Mouse (Mus musculus): ENCODE results near the gene Mrpl58.
A peak's percentile ranks its signal among the peaks of the same experiment; 100 is the strongest.

Gene Mrpl58

GRCm38 (mm10) chr11:115423091-115423490 is 19.5 kb downstream of the Mrpl58 start:
- DNase-seq (ENCODE audit: inconsistent age in 2 of 2, low spot score in 1 of 2), result no peak

GRCm38 (mm10) chr11:115424666-115425065 is 21.1 kb downstream of the Mrpl58 start:
- no peak for DNase-seq (ENCODE audit: inconsistent age in 2 of 2, low spot score in 1 of 2)

DNA sequence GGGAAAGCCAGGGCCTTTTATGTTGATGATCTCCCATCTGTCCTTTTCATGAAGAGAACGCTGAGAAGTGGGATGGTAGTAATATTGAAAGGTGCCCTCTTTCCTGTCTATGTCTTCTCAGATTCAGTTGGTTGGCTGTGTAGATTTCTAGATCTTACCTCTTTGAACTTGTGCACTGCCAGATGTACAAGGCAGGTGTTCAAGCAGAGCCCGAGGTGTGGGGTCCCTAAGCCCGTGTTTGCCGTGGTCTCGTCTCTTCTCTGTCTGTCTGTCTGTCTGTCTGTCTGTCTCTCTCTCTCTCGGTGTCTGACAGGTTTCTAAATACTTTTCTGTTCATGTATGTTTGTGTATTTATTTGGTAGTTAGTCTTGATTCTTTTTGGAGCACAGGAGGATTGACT is 22.1 kb downstream of the Mrpl58 start:
- no peak for DNase-seq (ENCODE audit: inconsistent age in 2 of 2, low spot score in 1 of 2)

GRCm38 (mm10) chr11:115427482-115428331 is 24.2 kb downstream of the Mrpl58 start:
- DNase-seq (ENCODE audit: inconsistent age in 2 of 2, low spot score in 1 of 2), result peak; percentile 75 to 92

GRCm38 (mm10) chr11:115429307-115429706 is 25.8 kb downstream of the Mrpl58 start:
- DNase-seq (ENCODE audit: inconsistent age in 2 of 2, low spot score in 1 of 2), result no peak

DNA sequence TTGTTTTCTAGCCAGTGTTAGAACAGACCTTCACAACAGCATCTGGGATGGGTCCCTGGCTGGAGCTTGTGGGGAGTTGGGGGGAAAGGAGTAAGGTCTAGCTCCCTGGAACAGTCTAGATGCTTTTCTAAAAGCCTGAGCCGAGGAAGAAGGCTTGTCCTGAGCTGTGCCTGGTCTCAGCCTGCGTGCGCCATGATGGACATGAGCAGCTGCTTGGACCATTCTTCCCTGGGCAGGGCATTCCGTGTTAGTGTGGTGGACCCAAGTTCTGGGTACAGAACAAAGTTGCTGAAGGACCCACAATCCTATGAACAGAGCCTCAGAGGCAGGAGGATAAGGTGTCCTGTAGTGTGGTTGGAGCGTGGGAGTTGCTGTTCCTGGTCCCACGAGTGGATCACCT is 27.0 kb downstream of the Mrpl58 start:
- DNase-seq (ENCODE audit: inconsistent age in 2 of 2, low spot score in 1 of 2), result no peak

DNA sequence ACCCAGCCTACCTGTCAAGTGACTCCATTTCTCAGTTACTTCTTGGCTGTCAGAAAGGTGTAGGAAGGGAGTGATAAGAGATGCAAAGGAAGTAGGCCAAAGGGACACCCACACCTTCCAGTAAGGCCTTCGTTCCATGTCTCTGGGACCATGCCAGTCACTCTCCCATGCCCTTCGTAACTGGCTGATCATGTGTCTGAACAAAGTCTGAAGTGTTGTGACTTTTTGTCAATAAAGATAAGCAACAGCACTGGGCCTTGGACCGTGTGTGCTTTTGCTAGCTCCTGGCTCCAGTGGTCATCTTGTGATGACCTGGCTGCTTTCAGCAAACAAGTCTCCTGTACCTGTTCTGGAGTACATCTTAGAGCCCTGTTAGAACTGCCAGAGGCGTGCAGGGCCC is 29.3 kb downstream of the Mrpl58 start:
- DNase-seq (ENCODE audit: inconsistent age in 2 of 2, low spot score in 1 of 2), result no peak

GRCm38 (mm10) chr11:115433342-115433741 is 29.8 kb downstream of the Mrpl58 start:
- no peak for DNase-seq (ENCODE audit: inconsistent age in 2 of 2, low spot score in 1 of 2)

- peak in 1 of 2 experiments; percentile 44 for DNase-seq (ENCODE audit: inconsistent age in 2 of 2, low spot score in 1 of 2)
Observed at GRCm38 (mm10) chr11:115435596-115436337, 32.2 kb downstream of the Mrpl58 start.

- peak in 1 of 2 experiments; percentile 57 for DNase-seq (ENCODE audit: inconsistent age in 2 of 2, low spot score in 1 of 2)
Observed at GRCm38 (mm10) chr11:115437571-115438122, 34.1 kb downstream of the Mrpl58 start.

- DNase-seq (ENCODE audit: inconsistent age in 2 of 2, low spot score in 1 of 2), result peak in 1 of 2 experiments; percentile 84
Observed at GRCm38 (mm10) chr11:115439326-115439725, 35.8 kb downstream of the Mrpl58 start.

DNA sequence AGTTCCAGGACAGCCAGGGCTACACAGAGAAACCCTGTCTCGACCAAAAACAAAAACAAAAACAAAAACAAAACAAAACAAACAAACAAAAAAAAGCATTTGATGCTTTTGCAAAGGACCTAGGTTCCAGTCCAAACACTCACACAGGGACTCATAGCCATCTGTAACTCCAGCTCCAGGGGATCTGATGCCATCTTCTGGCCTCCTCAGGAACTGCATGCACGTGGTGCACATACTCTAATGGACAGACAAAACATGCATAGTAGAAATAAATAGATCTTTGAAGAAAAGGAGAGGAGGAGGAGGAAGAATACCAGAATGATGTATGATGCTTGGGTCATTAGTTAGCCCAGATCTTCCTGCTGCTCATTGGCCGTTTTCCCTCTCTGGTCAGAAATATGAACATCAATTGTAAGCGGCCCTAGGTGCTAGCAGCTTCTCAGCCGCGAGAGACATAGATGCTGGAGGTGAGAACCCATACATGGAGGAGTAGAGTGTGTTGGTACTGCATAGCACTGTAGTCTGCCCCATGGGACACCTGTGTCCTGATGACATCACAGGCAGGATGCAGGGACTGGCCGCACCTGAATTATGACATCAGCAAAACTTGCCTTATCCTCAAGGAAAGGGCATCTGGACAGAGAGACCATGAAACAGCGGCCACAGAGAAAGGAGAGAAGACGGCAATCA is 36.5 kb downstream of the Mrpl58 start, which contains the start of gene Trim80:
TSS of gene Trim80 (plus strand) at position 640 of the 690 bp plus-strand sequence.
- DNase-seq (ENCODE audit: inconsistent age in 2 of 2, low spot score in 1 of 2), result no peak

GRCm38 (mm10) chr11:115441417-115441816 is 37.9 kb downstream of the Mrpl58 start:
- DNase-seq (ENCODE audit: inconsistent age in 2 of 2, low spot score in 1 of 2), result no peak

GRCm38 (mm10) chr11:115446906-115447305 is 43.4 kb downstream of the Mrpl58 start:
- DNase-seq (ENCODE audit: inconsistent age in 2 of 2, low spot score in 1 of 2), result peak; percentile 76 to 90

GRCm38 (mm10) chr11:115447321-115447885 is 43.9 kb downstream of the Mrpl58 start:
- peak in 1 of 2 experiments; percentile 44 for DNase-seq (ENCODE audit: inconsistent age in 2 of 2, low spot score in 1 of 2)

- DNase-seq (ENCODE audit: inconsistent age in 2 of 2, low spot score in 1 of 2), result peak in 1 of 2 experiments; percentile 31
Observed at GRCm38 (mm10) chr11:115448075-115448474, 44.5 kb downstream of the Mrpl58 start.

DNA sequence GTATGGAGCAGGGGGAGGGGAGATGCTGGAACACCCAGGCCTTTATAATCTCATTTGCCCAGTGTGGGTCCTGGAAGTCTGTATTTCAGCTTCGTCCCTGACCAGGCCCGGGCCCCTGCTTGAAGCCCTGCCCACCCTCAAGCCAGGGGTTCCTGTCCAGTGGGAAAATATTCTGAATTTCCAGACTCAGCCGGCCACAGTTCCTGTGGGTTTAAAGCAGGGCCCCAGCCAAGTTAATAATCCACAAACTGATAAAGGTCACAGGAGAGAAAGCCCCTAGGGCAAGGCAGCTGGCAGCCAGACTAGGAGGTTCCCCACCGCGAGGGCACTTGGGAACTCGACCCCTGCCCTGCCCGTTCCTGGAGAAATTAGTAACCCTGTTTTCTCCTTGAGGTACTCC is 45.4 kb downstream of the Mrpl58 start:
- DNase-seq (ENCODE audit: inconsistent age in 2 of 2, low spot score in 1 of 2), result no peak

GRCm38 (mm10) chr11:115450176-115450575 is 46.6 kb downstream of the Mrpl58 start:
- peak; percentile 52 to 83 for DNase-seq (ENCODE audit: inconsistent age in 2 of 2, low spot score in 1 of 2)

GRCm38 (mm10) chr11:115451781-115452241 is 48.3 kb downstream of the Mrpl58 start:
- peak in 1 of 2 experiments; percentile 37 for DNase-seq (ENCODE audit: inconsistent age in 2 of 2, low spot score in 1 of 2)

GRCm38 (mm10) chr11:115452281-115452860 is 48.8 kb downstream of the Mrpl58 start:
- DNase-seq (ENCODE audit: inconsistent age in 2 of 2, low spot score in 1 of 2), result no peak

All from adrenal gland, adult (tissue).